Mouse (Mus musculus): Measurements from ENCODE around the gene Nars2.

The Nars2 gene

GRCm38 (mm10) chr7:96971027-96971996 is 20.0 kb downstream of the Nars2 start:
- no peak for DNase-seq

- DNase-seq, result no peak
Measured at GRCm38 (mm10) chr7:96972138-96972904, 21.0 kb downstream of the Nars2 start.

GRCm38 (mm10) chr7:96975914-96976313 is 24.6 kb downstream of the Nars2 start:
- DNase-seq, result no peak

GRCm38 (mm10) chr7:96977209-96977608 is 25.9 kb downstream of the Nars2 start:
- DNase-seq, result no peak

- no peak for DNase-seq
Measured at GRCm38 (mm10) chr7:96981366-96981765, 30.1 kb downstream of the Nars2 start.

GRCm38 (mm10) chr7:96983660-96984347 is 32.5 kb downstream of the Nars2 start:
- no peak for DNase-seq

- no peak for DNase-seq
Measured at GRCm38 (mm10) chr7:96985798-96986197, 34.5 kb downstream of the Nars2 start.

- DNase-seq, result no peak
Measured at GRCm38 (mm10) chr7:96986795-96987445, 35.6 kb downstream of the Nars2 start.

- no peak for DNase-seq
Measured at GRCm38 (mm10) chr7:96987676-96988075, 36.4 kb downstream of the Nars2 start.

- DNase-seq, result no peak
Measured at GRCm38 (mm10) chr7:97012956-97013355, 61.7 kb downstream of the Nars2 start.

GRCm38 (mm10) chr7:97018005-97018404 is 66.7 kb downstream of the Nars2 start:
- DNase-seq, result no peak

- DNase-seq, result no peak
Measured at GRCm38 (mm10) chr7:97018418-97018817, 67.1 kb downstream of the Nars2 start.

- DNase-seq, result no peak
Measured at GRCm38 (mm10) chr7:97019303-97019702, 68.0 kb downstream of the Nars2 start.

- DNase-seq, result no peak
Measured at GRCm38 (mm10) chr7:97026772-97027358, 75.6 kb downstream of the Nars2 start.

GRCm38 (mm10) chr7:97029151-97029550 is 77.8 kb downstream of the Nars2 start:
- no peak for DNase-seq

GRCm38 (mm10) chr7:97032412-97032811 is 81.1 kb downstream of the Nars2 start:
- DNase-seq, result no peak

GRCm38 (mm10) chr7:97039641-97040040 is 88.3 kb downstream of the Nars2 start:
- DNase-seq, result no peak

GRCm38 (mm10) chr7:97041868-97042449 is 90.7 kb downstream of the Nars2 start:
- DNase-seq, result no peak

GRCm38 (mm10) chr7:97042981-97043380 is 91.7 kb downstream of the Nars2 start:
- DNase-seq, result no peak

GRCm38 (mm10) chr7:97060966-97061365 is 109.7 kb downstream of the Nars2 start:
- no peak for DNase-seq

GRCm38 (mm10) chr7:97071512-97071911 is 120.2 kb downstream of the Nars2 start:
- DNase-seq, result no peak

GRCm38 (mm10) chr7:97072061-97072460 is 120.8 kb downstream of the Nars2 start:
- no peak for DNase-seq

Measured in spleen, adult 18-20 months (tissue).